Mouse (Mus musculus) gastrocnemius, postnatal 10 days (tissue): Measurements from ENCODE around the gene Cuedc2. TPM values are rescaled to one million over a fixed set of nuclear protein-coding genes. Genes with fewer than 3 reads are reported as not detected.

ENCODE experiments used
- microRNA-seq, 2 experiments: library from miRNA; unstranded; fragments of <30 nt; microRNA quantifications; one replicate each; pipeline ENCODE4 v1.2.0; 2021
- total RNA-seq, 2 experiments: library from RNA; stranded (reverse); gene quantifications; 2 replicates each; pipeline ENCODE4 v1.2.3; 2021

Gene Cuedc2
- total RNA-seq, 2 experiments from 2014 or later, result 88.3 TPM

Small RNAs within 50 kb of the gene (microRNA-seq; reads per million reads assigned to microRNA genes)
- 0 to 1.3 reads per million in 2 experiments for gene Mir146b

Other genes with a start within 250 kb of the Cuedc2 start
- gene Elovl3, start 206.8 kb downstream of the Cuedc2 start, total RNA-seq, result not detected
- gene Pitx3, start 190.4 kb downstream of the Cuedc2 start, total RNA-seq, result 10 to 100 TPM; 19.0 to 21.6 TPM
- 10 to 100 TPM; 54.9 to 62.5 TPM for gene Gbf1, start 186.2 kb downstream of the Cuedc2 start, total RNA-seq
- gene Nfkb2, start 34.4 kb downstream of the Cuedc2 start, total RNA-seq, result 10 to 100 TPM; 10.4 to 14.3 TPM
- 1 to 10 TPM; 2.2 to 2.6 TPM for gene Psd, start 11.5 kb downstream of the Cuedc2 start, total RNA-seq
- gene Fbxl15, start 10.5 kb downstream of the Cuedc2 start, total RNA-seq, result 1 to 10 TPM; 2.7 to 3.7 TPM
- 1 to 10 TPM; 1.2 to 1.5 TPM for gene Mfsd13a, start 2.4 kb upstream of the Cuedc2 start, total RNA-seq
- under 1 TPM; 0.35 to 0.56 TPM for gene 2310034G01Rik, start 11.6 kb upstream of the Cuedc2 start, total RNA-seq
- 10 to 100 TPM; 65.1 to 69.1 TPM for gene Actr1a, start 57.0 kb upstream of the Cuedc2 start, total RNA-seq
- 10 to 100 TPM; 11.8 to 14.2 TPM for gene Sufu, start 58.2 kb upstream of the Cuedc2 start, total RNA-seq
- gene Trim8, start 163.0 kb upstream of the Cuedc2 start, total RNA-seq, result 10 to 100 TPM; 26.1 to 29.7 TPM
- 10 to 100 TPM; 48.9 to 50.5 TPM for gene Arl3, start 234.5 kb upstream of the Cuedc2 start, total RNA-seq
- gene Sfxn2, start 234.7 kb upstream of the Cuedc2 start, total RNA-seq, result 1 to 10 TPM; 5.5 to 7.3 TPM